Mouse (Mus musculus) skeletal muscle tissue, adult 2 months (tissue): ENCODE measurements around the gene Rab33b.
"Not testable (repeated sequence)": the region's sequence is repeated elsewhere in the genome, so short reads cannot be mapped to it uniquely, and the experiment has no call there.

Experiments used
- DNase-seq: peaks from one replicate; pipeline ENCODE4 v3.0.0-alpha.2; 2012; ENCODE audit warnings: low read depth, low spot score

Gene Rab33b

DNA sequence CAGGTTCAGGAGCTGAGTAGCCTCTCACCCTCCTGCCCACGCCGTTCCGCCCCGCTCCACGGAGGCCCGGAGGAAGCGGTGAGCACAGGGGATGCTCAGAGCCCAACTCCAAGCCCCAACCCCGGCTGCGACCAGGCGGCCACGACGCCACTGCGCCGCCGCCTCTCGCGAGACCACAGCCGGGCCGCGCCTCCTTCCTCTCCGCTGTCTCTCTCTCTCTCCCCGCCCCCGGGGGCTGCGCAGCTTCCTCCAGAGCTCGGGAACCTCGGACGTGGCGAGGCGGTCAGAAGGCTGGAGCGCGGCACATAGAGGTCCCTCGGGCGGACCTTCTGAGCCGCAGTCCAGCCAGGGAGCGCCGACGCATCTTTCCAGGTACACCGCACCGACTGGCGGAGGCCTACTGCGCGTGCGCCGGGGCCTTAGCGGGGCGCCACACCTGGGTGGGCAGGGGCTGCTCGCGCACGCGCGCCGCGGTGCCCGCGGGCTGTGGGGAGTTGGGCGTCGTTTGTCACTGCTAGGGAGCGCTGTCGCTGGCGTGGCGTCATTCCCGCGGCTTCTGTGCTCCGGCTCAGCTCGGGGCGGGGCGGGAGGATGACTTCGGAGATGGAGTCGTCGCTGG is at the start of gene Rab33b:
Gene Rab33b, plus strand, starts transcription at position 180 of the 619 bp plus-strand sequence.
- DNase-seq, result peak; percentile 98

DNA sequence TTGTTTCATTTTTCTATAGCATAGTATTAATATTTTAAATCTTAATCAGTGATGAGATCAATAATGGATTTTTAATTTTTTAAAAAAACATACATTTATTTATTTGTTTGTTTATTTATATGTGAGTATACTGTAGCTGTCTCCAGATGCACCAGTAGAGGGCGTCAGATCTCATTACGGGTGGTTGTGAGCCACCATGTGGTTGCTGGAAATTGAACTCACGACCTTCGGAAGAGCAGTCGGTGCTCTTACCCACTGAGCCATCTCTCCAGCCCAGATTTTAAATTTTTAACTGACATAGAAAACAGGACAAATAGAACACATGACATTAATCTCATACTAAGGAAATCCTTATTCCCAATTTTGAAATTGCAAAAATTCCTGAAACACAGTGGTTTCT is 49.4 kb upstream of the Rab33b start:
- DNase-seq, result not testable (repeated sequence)

DNA sequence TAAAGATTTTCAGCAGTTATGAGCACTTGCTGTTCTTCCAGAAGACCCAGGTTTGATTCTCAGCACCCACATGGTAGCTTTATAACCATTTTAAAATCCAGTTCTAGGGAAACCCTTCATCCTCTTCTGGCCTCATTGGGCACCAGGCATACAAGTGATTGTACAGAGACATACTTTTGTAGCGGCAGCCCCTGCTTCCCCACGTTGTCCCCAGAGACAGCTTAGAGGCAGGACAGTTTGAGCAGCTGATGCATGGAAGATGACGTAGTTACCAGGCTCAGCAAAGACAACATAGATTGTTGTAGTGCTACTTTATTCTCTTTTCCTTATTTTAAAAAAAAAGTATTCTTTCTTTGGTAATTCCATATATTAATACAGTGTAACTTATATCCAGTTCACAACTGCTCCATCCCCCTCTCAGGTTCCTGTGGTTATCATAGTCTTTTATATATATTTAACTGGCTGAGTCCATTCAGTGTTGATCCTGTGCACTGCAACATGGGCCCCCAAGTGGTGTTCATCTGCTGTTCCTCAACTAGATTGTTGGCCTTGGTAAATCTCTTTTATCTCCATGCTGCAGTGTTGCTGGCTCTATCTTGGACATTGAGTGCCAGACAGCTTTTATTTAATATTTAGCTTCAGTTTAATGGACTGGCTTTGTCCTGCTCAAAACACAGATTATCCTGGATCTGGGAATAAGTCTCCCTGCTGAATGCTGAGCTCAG is 48.7 kb upstream of the Rab33b start:
- DNase-seq, result no peak

DNA sequence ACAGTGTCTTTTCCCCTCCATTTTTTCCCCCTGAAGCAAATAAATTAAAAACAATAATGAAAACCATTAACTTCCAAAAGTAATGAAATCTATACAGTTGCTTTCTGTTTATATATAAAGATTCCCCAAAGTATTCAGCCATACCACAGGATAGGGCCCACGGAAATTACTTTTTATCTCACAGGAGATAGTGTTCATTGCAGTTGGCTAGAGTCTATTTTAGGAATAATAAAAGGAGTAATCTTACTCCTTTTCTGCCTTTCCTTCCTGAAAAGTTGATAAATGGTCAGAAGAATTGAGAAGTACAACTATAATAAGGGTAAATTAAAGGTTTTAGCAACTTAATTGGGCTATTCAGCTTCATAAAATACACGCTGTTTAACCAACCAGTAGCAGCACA is 15.2 kb upstream of the Rab33b start:
- no peak for DNase-seq

DNA sequence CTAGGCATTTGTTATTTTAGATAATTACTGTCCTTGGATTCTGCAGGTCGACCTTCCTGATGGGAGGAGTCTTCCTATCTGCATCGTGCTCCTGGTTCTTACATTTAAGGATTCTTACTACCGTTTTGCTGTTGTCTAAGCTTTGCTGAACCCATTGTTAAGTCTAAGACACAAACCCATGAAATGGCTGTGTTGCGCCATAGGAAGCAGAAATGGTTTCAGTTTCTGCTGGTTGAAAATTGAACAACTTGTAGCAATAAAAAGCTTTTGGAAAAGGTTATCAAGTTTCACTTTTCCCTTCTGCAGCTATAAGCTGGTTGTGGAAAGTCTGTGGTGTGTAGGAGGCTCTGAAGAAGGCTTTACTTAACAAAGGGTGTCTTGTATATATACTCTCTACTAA is 8.0 kb upstream of the Rab33b start:
- no peak for DNase-seq

DNA sequence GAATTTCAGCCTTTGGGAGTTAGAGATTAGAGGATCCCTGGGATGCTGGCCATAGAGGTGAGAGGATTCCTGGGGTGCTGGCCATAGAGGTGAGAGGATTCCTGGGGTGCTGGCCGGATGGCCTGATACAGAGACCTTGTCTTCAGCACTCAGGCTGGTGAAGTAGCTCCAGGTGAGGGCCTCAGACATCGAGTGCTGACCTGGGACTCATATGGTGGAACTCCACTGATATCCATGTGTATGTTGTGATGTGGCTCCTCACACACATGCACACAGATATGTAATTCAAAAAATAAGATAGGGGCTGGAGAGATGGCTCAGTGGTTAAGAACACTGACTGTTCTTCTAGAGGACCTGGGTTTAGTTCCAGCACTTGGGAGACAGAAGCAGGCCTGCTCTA is 3.8 kb upstream of the Rab33b start:
- no peak for DNase-seq

DNA sequence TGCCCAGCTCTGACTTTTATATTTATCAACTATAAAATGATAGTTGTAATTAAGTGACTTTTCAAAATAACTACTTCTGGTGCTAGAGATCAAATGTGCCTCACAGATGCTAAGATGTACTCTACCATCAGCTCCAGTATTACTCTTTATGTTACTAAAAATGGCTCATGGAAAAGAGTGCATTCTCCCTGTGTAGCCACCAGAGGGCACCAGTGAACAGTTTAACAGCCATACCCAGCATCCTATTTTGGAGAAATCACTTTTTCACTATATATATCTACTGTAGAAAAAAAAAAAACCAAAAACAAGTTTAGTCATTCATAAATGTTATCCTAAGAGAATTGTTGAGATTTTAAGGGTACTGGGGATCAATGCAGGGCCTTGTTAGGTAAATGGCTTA is 2.7 kb upstream of the Rab33b start:
- no peak for DNase-seq

DNA sequence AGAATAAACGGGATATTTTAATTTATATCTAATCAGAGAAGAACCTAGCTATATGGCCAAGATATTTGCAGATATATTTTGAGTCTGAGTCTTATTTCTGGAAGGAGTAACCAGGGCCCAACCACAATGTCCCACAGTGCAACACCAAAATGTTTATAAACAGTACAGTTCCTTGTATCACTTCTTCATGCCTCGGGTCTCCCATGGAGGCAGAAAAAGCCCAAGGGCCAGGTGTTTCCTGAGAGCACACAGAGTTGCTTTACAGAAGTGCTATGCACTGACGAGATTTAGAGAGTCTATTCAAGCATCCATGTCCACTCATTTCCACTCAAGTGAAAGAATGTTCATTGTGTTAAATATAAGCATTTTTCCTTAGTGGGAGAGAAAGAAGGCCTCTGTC is 1.8 kb upstream of the Rab33b start:
- DNase-seq, result no peak

DNA sequence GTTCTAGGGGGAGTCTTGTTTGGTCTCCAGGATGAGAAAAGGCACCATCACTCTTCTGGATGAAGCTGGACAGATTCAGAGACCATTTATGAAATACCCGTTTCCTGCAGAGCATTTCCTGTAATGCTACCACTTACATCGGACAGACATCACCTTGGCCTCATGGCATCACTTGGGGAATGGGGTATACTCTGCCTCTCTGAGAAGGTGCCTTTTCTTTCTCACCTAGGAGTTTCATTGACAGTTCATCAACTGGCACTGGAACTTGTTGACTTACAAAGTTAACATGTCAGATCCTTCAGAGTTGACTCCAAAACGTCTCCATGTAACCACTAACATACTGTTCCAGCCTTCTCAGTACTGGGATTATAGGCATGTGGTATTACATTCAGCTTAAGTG is 939 bp upstream of the Rab33b start:
- no peak for DNase-seq

DNA sequence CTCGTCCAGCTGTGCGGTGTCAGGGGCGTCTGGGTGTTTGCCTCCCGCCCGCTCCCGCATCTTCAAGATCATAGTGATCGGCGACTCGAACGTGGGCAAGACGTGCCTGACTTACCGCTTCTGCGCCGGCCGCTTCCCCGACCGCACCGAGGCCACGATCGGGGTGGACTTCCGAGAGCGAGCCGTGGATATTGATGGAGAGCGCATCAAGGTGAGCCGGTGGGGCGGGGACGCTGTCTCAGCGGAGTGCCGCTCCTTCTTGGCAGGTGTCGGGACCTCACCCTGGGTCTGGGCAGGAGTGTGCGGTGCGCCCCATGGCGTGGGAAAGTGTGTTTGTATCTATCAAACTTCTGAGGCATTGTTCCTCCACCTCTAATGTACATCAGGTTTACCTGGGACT is 650 bp downstream of the Rab33b start:
- DNase-seq, result no peak

DNA sequence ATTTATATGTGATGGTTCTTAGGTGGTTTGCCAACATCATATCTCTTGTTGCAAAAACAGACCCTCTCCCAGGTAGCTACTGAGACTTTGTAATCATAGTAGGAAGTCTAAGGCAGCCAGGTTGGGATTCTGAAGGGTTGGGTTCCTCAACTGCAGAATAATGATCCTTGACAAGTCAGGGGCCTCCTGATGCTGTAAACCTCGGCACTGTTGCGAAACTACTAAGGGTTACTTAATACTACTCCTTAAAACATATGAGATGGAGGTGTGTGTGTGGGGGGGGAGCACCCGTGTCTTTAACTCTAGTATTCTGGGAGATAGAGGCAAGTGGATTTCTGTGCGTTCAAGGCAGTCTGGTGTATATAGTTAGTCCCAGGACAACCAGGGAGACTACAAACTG is 1.6 kb downstream of the Rab33b start:
- no peak for DNase-seq

DNA sequence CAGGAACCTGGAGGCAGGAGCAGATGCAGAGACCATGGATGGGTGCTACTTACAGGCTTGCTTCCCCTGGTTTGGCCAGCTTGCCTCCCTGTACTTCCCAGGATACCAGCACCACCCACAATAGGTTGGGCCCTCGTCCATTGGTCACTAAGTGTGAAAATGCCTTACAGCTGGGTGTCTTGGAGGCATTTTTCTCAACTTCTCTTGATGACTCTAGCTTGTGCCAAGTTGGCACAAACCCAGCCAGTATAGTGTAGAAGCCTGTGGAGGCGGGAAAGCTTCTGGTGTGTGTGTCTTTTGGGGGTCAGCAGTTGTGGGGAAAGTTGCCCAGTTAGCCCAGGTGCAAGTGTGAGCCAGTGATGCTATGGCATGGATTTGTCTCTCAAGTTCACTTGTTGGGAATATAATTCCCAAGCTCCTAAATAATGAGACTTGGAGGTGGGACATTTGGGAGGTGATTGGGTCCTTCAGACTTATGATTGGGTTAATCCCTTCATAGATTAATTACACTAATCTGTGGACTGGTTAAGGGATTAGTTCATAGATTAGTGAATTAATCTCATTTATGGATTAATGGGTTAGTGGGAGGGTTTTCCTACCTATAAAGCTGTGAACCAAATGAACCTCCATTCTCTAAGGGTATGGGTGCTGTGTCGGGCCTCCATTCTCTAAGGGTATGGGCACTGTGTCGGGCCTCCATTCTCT is 2.9 kb downstream of the Rab33b start:
- DNase-seq, result no peak

DNA sequence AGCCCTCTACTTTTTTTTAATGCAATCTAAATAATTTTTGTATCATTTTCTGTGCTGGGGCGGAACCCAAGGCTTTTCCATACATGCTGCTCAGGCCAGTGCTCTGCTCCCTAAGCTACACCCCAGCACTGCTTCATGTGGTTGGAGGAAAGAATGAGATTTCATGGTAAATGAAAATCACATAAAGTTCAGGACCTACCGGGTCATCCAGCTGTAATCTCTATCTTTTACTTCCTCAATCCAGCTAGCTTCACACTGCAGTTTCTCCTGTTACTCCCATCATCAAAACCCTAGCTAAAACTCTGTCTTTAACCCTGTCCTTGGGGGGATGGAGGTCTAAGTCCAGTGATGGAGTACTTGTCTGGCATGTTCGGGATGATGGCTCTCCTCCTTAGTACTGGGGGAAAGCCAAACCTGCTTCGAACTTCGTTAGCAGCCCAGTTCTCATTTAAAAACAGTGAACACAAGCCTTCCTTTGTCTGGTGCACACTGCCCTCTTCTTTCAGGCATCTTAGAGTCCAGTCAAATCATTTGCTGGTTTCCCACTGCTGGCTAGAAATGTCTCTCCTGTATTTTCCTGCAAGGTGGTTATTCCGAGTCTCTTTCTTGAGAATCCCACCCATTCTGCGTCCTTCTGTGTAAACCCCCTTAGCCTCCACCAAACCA is 6.5 kb downstream of the Rab33b start:
- DNase-seq, result no peak

DNA sequence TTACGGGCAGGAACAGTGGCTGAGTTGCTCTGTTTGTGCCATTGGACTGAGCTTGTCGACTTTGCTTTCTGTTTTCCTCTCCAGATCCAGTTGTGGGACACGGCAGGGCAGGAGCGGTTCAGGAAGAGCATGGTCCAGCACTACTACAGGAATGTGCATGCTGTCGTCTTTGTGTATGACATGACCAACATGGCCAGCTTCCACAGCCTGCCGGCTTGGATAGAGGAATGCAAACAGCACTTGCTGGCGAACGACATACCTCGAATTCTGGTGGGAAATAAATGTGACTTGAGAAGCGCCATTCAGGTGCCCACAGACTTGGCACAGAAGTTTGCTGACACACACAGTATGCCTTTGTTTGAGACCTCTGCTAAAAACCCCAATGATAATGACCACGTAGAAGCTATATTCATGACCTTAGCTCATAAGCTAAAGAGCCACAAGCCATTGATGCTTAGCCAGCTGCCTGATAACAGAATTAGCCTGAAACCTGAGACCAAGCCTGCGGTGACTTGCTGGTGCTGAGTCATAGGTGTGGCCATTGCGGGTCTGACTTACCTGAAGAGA is 9.6 kb downstream of the Rab33b start:
- DNase-seq, result no peak

DNA sequence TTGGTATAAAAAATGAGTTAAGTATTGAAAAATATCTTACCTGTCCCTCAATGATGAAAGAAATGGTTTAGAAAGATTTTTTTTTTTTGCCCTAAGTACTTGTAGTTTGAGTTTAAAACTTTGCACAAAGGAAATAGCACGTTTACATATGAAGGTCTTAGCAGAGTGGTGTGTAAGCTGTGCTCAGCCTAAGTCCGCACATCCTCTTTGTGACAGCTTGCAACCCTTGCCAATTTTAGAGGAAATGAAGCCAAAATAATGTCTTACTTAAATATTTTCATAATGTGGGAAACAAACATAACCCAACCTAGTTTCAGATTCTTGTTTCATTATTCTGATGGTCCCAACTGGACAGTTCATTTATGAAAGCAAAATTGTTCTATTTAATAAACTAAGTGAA is 10.7 kb downstream of the Rab33b start:
- DNase-seq, result no peak

DNA sequence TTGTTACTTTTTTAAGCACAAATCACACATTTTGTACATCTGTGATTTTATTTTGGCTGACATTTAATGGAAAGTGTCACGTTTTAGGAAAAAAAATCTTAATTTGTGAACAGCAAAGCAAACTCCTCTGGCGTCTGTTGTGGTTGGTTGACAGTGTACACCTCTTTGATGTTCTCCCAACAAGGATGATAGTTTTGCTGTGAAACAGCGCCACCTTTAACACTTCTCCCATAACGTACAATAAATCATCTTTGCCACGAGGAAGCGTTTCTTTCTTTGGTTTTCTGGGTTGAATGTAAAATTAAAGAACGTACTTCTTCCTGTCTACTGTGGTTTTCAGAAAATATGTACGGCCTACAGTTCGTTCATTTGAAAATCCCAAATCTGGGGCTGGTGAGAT is 11.9 kb downstream of the Rab33b start:
- no peak for DNase-seq

DNA sequence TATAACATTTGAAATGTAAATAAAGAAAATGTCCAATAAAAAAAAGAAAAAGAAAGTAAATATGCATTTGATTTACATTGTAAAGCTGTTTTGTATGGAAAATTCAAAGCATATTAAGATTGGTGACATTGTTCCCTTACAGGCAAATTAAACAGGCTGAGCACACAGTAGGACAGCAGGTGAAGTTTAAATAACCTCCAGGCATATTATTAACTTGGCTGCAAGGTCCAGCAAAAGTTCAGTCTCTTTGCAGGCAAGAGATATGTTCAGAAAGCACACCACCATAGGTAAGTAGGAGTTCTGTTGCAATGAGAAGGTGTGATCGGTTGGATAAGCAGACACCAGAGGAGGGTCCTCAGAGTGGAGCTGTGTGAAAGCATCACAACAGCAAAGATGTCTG is 14.3 kb downstream of the Rab33b start:
- DNase-seq, result no peak

DNA sequence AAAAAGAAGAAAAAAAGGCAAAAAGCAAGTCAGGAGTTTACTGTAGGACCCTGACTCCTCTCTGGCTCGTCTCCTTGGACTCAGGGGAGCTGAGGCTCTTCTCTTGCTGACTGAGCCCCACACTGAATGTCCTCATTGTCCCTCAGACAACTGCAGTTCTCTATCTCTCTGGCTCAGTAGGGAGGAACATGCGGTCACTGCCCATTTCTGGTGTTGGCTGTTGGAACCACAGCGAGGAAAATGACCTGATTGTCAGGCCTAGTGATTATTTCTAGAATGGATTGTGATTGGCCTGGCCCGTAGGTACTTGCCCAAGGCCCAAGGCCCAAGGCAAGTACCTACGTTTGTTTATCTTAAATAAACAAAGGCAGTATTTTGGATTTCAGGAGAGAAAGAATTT is 14.9 kb downstream of the Rab33b start:
- no peak for DNase-seq

DNA sequence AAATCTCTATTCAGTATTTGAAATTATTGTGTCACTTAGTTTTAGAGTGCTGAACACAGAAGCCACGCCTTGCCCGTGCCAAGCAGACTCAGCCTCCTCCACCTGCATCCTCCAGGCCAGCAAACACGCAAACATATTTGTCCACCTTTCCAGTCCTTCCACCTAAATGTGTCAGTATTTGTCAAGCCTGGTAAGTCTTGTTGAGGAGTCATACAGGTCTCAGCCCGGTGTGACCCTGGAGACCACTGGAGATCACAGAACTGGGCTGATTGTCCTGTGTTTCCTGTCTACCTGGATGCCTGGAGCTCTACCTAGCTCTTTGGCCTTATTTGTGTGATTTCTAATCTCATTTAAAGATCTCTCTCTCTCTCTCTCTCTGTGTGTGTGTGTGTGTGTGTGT is 16.2 kb downstream of the Rab33b start:
- no peak for DNase-seq

DNA sequence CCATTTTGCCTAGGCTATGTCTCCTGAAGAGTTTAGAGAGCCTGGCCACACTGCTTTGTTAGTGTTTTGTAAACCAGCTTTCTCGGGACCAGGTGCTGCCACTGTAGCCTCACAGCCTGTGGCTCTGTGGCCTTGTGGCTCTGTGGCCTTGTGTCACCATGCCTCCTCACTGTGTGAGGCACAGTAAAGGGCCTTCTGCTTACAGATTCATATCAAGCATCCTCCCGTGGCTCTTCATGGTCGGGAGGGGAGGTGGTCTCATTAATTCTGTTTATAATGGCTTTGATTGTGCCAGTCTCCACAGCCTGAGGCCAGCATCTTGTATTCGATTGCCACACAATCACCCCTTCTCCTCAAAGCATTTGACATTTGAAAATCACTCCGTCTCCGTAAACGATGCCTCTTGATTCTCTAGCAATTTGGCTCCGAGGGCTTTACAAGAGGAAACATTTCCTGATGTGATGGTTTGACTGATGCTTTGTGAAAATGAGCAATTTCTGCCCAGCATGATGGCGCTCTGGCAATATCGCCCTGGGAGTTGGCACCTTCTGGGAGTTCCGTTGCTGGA is 20.7 kb downstream of the Rab33b start:
- no peak for DNase-seq

DNA sequence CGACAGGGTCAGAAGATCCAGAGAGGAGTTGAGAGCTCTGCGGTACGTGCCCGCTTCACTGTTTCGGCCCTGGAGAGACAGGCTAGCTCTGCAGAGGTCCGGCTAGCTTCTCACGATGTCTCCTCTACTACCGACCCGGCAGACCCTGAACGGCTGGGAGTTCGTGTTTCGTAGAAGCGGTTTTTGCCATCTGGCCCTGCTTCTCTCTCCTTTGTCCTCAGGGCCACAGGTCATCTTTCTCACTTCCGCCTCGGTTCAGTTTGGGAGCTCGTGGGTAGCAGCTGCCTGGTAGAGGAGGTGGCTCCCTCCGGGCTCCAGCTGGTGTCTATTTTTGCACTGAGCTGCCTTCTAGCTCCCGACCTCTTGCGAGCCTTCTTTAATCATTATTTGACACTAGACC is 21.7 kb downstream of the Rab33b start:
- DNase-seq, result peak; percentile 41

DNA sequence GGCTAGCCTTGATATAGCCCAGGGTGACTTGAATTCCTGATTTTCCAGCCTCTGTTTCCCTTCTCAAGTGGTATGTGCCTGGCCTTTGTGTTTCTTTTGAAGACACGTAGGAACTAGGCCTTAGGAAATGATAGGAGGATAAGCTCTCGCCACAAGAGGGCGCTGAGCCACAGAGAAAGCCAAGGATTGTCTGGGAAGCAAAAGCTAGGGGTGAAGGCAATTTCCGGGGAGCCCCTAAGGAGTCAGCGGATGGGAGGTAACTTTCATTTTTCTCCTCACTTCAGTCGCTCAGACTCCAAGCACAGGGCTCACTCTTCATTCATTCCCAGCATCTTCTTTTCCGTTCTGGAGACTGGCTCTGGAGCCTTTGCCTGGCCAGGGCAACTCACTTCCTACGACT is 27.2 kb downstream of the Rab33b start:
- peak; percentile 71 for DNase-seq
